Mouse (Mus musculus) G1E (cell line): ENCODE measurements around the gene Rrm2.

Experiments used
- CTCF ChIP-seq: IDR thresholded peaks from 2 replicates; pipeline ENCODE4 v1.5.1; 2012; ENCODE audit warnings: low read depth, low read length, inconsistent platforms, mixed read lengths
- GATA1 ChIP-seq: IDR thresholded peaks from 2 replicates; pipeline ENCODE4 v1.6.1; 2012; ENCODE audit warnings: borderline replicate concordance, low read length, inconsistent platforms, mixed read lengths
- GATA2 ChIP-seq: IDR thresholded peaks from 2 replicates; pipeline ENCODE4 v1.6.1; 2012; ENCODE audit warnings: low read depth, low read length, inconsistent platforms, borderline replicate concordance
- POLR2AphosphoS5 ChIP-seq: IDR thresholded peaks from 2 replicates; pipeline ENCODE4 v1.6.1; 2012; ENCODE audit warnings: low read depth, low read length, inconsistent platforms; ENCODE audit not compliant: insufficient replicate concordance

DNA sequence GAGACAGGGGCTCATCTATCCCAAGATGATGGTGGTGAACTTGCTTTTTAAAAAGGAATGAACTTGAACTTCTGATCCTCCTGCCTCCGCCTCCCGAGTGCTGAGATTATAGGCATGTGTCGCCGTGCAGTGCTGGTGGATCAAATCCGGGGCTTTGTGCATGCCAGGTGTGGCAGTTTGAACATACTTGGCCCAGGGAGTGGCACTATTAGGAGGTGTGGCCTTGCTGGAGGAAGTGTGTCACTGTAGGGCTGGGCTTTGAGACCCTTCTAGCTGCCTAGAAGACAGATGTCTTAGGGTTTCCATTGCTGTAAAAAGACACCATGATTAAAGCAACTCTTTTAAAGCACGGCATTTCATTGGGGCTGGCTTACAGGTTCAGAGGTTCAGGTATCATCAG is 42.5 kb downstream of the Rrm2 start:
- no peak for TF ChIP-seq CTCF
- TF ChIP-seq GATA1 = no peak
- TF ChIP-seq POLR2AphosphoS5 = no peak
- no peak for TF ChIP-seq GATA2
